Mouse (Mus musculus): ENCODE data around the gene Tpra1.

Gene Tpra1

GRCm38 (mm10) chr6:88901947-88902820 lies at the start of gene Tpra1:
Tpra1 (plus strand) TSS chr6:88902251.
- in situ Hi-C loops (cut with MboI, MseI): loop anchor here in 1 of 2 experiments (25.0 kb wide), 1 partner anchor 1460 kb away; the partner anchor contains the start of gene Zxdc

- in situ Hi-C loops (cut with MboI, MseI): loop anchor here in 1 of 2 experiments (25.0 kb wide), 1 partner anchor 667 kb away; the partner anchor contains the start of gene Gata2
Observed at GRCm38 (mm10) chr6:88854509-88854908, 47.5 kb upstream of the Tpra1 start.

GRCm38 (mm10) chr6:88855636-88856035 lies 46.4 kb upstream of the Tpra1 start:
- in situ Hi-C loops (cut with MboI, MseI): loop anchor here in 1 of 2 experiments (5.0 to 25.0 kb wide), 2 partner anchors 303 to 668 kb away; partner anchors contain the start of gene Gata2

- in situ Hi-C loops (cut with MboI, MseI): loop anchor here in 1 of 2 experiments (5.0 to 25.0 kb wide), 2 partner anchors 305 to 670 kb away; partner anchors contain the start of gene Gata2
Observed at GRCm38 (mm10) chr6:88857249-88857648, 44.8 kb upstream of the Tpra1 start.

- in situ Hi-C loops (cut with MboI, MseI): loop anchor here in 1 of 2 experiments (5.0 to 25.0 kb wide), 2 partner anchors 306 to 671 kb away; partner anchors contain the start of gene Gata2
Observed at GRCm38 (mm10) chr6:88857830-88858229, 44.2 kb upstream of the Tpra1 start.

GRCm38 (mm10) chr6:88858341-88858740 lies 43.7 kb upstream of the Tpra1 start:
- in situ Hi-C loops (cut with MboI, MseI): loop anchor here in 1 of 2 experiments (5.0 to 25.0 kb wide), 2 partner anchors 306 to 671 kb away; partner anchors contain the start of gene Gata2

- in situ Hi-C loops (cut with MboI, MseI): loop anchor here in 1 of 2 experiments (25.0 kb wide), 1 partner anchor 674 kb away; the partner anchor contains the start of gene Gata2
Observed at GRCm38 (mm10) chr6:88860914-88861313, 41.1 kb upstream of the Tpra1 start.

- in situ Hi-C loops (cut with MboI, MseI): loop anchor here in 1 of 2 experiments (25.0 kb wide), 1 partner anchor 678 kb away; the partner anchor contains the start of gene Gata2
Observed at GRCm38 (mm10) chr6:88865704-88866103, 36.3 kb upstream of the Tpra1 start.

GRCm38 (mm10) chr6:88869459-88869858 lies 32.6 kb upstream of the Tpra1 start:
- in situ Hi-C loops (cut with MboI, MseI): loop anchor here in 1 of 2 experiments (25.0 kb wide), 1 partner anchor 682 kb away; the partner anchor contains the start of gene Gata2

- in situ Hi-C loops (cut with MboI, MseI): loop anchor here (10.0 to 25.0 kb wide), 2 partner anchors 683 to 686 kb away; partner anchors contain the start of gene Gata2 (in 1 of the 2)
Observed at GRCm38 (mm10) chr6:88870594-88870993, 31.5 kb upstream of the Tpra1 start.

- in situ Hi-C loops (cut with MboI, MseI): loop anchor here (10.0 to 25.0 kb wide), 2 partner anchors 684 to 687 kb away; partner anchors contain the start of gene Gata2 (in 1 of the 2)
Observed at GRCm38 (mm10) chr6:88871546-88871945, 30.5 kb upstream of the Tpra1 start.

- in situ Hi-C loops (cut with MboI, MseI): loop anchor here (10.0 to 25.0 kb wide), 2 partner anchors 686 to 688 kb away; partner anchors contain the start of gene Gata2 (in 1 of the 2)
Observed at GRCm38 (mm10) chr6:88872811-88873210, 29.2 kb upstream of the Tpra1 start.

GRCm38 (mm10) chr6:88873965-88874867 lies 27.8 kb upstream of the Tpra1 start:
- in situ Hi-C loops (cut with MboI, MseI): loop anchor here (10.0 to 25.0 kb wide), 2 partner anchors 687 to 689 kb away; partner anchors contain the start of gene Gata2 (in 1 of the 2)

GRCm38 (mm10) chr6:88874868-88875508 lies 27.1 kb upstream of the Tpra1 start, which contains the start of gene Podxl2:
Podxl2 (minus strand) TSS chr6:88875044.
- in situ Hi-C loops (cut with MboI, MseI): loop anchor here (10.0 to 25.0 kb wide), 2 partner anchors 688 to 690 kb away; partner anchors contain the start of gene Gata2 (in 1 of the 2)

- in situ Hi-C loops (cut with MboI, MseI): loop anchor here in 1 of 2 experiments (10.0 kb wide), 1 partner anchor 695 kb away; no protein-coding TSS in a partner anchor
Observed at GRCm38 (mm10) chr6:88879471-88879870, 22.6 kb upstream of the Tpra1 start.

GRCm38 (mm10) chr6:88881334-88881733 lies 20.7 kb upstream of the Tpra1 start:
- in situ Hi-C loops (cut with MboI, MseI): no loop called here

- in situ Hi-C loops (cut with MboI, MseI): no loop called here
Observed at GRCm38 (mm10) chr6:88884195-88884594, 17.9 kb upstream of the Tpra1 start.

GRCm38 (mm10) chr6:88884690-88885089 lies 17.4 kb upstream of the Tpra1 start:
- in situ Hi-C loops (cut with MboI, MseI): no loop called here

- in situ Hi-C loops (cut with MboI, MseI): no loop called here
Observed at GRCm38 (mm10) chr6:88885644-88886416, 16.2 kb upstream of the Tpra1 start.
